Mouse (Mus musculus): ENCODE results near the gene Auts2.

DNA sequence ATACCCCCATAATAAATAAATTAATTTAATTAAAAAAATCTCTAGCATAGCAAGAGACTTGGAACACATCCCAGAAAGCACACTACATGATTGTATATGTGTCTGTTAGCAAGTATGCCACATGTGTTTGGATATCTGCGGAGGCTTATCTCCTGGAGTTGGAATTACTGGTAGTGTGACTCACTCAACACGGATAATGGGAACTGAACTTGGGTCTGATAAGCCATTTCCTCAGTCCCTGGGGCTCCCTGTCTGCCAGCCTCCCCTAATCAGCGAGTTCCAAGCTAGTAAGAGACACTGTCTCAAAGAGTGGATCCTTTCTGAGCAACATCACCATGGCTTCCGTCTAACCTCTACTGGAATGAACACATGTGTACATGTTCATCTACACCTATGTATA lies 1056.6 kb downstream of the Auts2 start:
- TF ChIP-seq GATA1 (IDR thresholded peaks at IDR 0.05; ENCODE audit: low read length) = no peak
- TF ChIP-seq TAL1 (IDR thresholded peaks at IDR 0.05; ENCODE audit: low read length) = no peak
